Mouse (Mus musculus) kidney, embryonic 15.5 days (tissue): ENCODE data around the gene Dcbld1. TPM values are rescaled to one million over a fixed set of nuclear protein-coding genes. Genes with fewer than 3 reads are reported as not detected.

Experiments used
- ATAC-seq: fragments of 200-750 bp; cut with Nextera tagmentation; replicated peaks from 2 replicates; pipeline ENCODE4 v1.8.0; 2017; ENCODE audit warnings: moderate TSS enrichment; ENCODE audit not compliant: low FRiP score
- H3K27ac ChIP-seq: fragments of 300-500 bp; sonication (generic); 2 replicates; pipeline ENCODE4 v1.5.1; 2015; ENCODE audit warnings: mild to moderate bottlenecking, inconsistent platforms
- H3K27me3 ChIP-seq: fragments of 300-500 bp; sonication (generic); 2 replicates; pipeline ENCODE4 v1.6.1; 2015; ENCODE audit warnings: inconsistent platforms
- H3K36me3 ChIP-seq: fragments of 300-500 bp; sonication (generic); 2 replicates; pipeline ENCODE4 v1.6.1; 2015; ENCODE audit warnings: inconsistent platforms
- H3K4me1 ChIP-seq: fragments of 300-500 bp; sonication (generic); 2 replicates; pipeline ENCODE4 v1.6.1; 2015; ENCODE audit warnings: inconsistent platforms
- H3K4me2 ChIP-seq: fragments of 300-500 bp; sonication (generic); 2 replicates; pipeline ENCODE4 v1.6.1; 2015; ENCODE audit warnings: moderate library complexity, mild to moderate bottlenecking, inconsistent platforms
- H3K4me3 ChIP-seq: fragments of 300-500 bp; sonication (generic); replicated peaks from 2 replicates; pipeline ENCODE4 v1.5.1; 2015; ENCODE audit warnings: mild to moderate bottlenecking, inconsistent platforms
- H3K9ac ChIP-seq: fragments of 300-500 bp; sonication (generic); 2 replicates; pipeline ENCODE4 v1.6.1; 2015; ENCODE audit warnings: mild to moderate bottlenecking, inconsistent platforms
- H3K9me3 ChIP-seq: fragments of 300-500 bp; sonication (generic); replicated peaks from 2 replicates; pipeline ENCODE4 v1.6.1; 2016; ENCODE audit warnings: inconsistent platforms
- WGBS: fragments of 180-500 bp; shearing (Covaris S2); methylation state at CpG from one replicate; pipeline ENCODE4 v1.1.7; 2015; ENCODE audit warnings: mixed read lengths; 5-methylcytosine and 5-hydroxymethylcytosine counted together
- polyA plus RNA-seq: library from polyadenylated mRNA; unstranded; fragments of >200 nt; fragmentation: Nextera tagmentation; extraction: Ambion mirVana; gene quantifications from 2 replicates; pipeline ENCODE4 v1.2.1, GENCODE M21; 2015

Gene Dcbld1
- polyA plus RNA-seq, 1 experiment from 2014 or later, result 28.6 TPM

GRCm38 (mm10) chr10:52234654-52234981, 1.2 kb downstream of the Dcbld1 start:
- Histone ChIP-seq H3K4me2 (peak overlapping the region; percentile 71), H3K36me3 (no peaks in the 10 kb centered on the region; the same call in 1 of the 2 replicates), H3K27ac (no peak overlapping the region), H3K27me3 (no peaks in the 10 kb centered on the region), H3K9ac (peak overlapping the region; percentile 90), H3K4me1 (peaks cover 20% of the 10 kb centered on the region), H3K9me3 (no peaks in the 10 kb centered on the region), H3K4me3 (peak overlapping the region; percentile 88)
- no peak for ATAC-seq
- 14% methylated on average over 7 of the region's 7 CpGs for WGBS

GRCm38 (mm10) chr10:52235461-52235860, 2.0 kb downstream of the Dcbld1 start:
- peaks cover 20% of the 10 kb centered on the region for H3K4me1 ChIP-seq
- H3K4me3 ChIP-seq, result peak overlapping the region; percentile 88
- 84% methylated on average over 5 of the region's 5 CpGs for WGBS
- no peak overlapping the region for H3K9ac ChIP-seq
- ATAC-seq, result no peak
- no peaks in the 10 kb centered on the region for H3K27me3 ChIP-seq
- H3K9me3 ChIP-seq, result no peaks in the 10 kb centered on the region
- H3K27ac ChIP-seq, result no peak overlapping the region
- peak overlapping the region; percentile 71 for H3K4me2 ChIP-seq
- H3K36me3 ChIP-seq, result no peaks in the 10 kb centered on the region; the same call in 1 of the 2 replicates

- peaks cover 5% of the 10 kb centered on the region; the same call in 1 of the 2 replicates for H3K4me1 ChIP-seq
- H3K36me3 ChIP-seq, result no peaks in the 10 kb centered on the region
- WGBS, result 87% methylated on average over 5 of the region's 5 CpGs
- H3K9me3 ChIP-seq, result no peaks in the 10 kb centered on the region
- H3K4me2 ChIP-seq, result no peak overlapping the region
- H3K27ac ChIP-seq, result no peak overlapping the region
- no peak for ATAC-seq
- H3K4me3 ChIP-seq, result no peak overlapping the region
- no peaks in the 10 kb centered on the region for H3K27me3 ChIP-seq
- no peak overlapping the region for H3K9ac ChIP-seq
These were observed 8.6 kb downstream of the Dcbld1 start for GRCm38 (mm10) chr10:52242015-52242414.

GRCm38 (mm10) chr10:52242680-52243323, 9.4 kb downstream of the Dcbld1 start:
- no peak for ATAC-seq
- Histone ChIP-seq H3K27me3 (no peaks in the 10 kb centered on the region), H3K4me2 (no peak overlapping the region), H3K4me3 (no peak overlapping the region), H3K9ac (no peak overlapping the region), H3K36me3 (no peaks in the 10 kb centered on the region), H3K4me1 (peaks cover 5% of the 10 kb centered on the region; the same call in 1 of the 2 replicates), H3K9me3 (no peaks in the 10 kb centered on the region), H3K27ac (no peak overlapping the region)
- 27% methylated on average over 7 of the region's 7 CpGs for WGBS

GRCm38 (mm10) chr10:52246207-52246606, 12.8 kb downstream of the Dcbld1 start:
- 95% methylated on average over 3 of the region's 3 CpGs for WGBS
- no peaks in the 10 kb centered on the region for H3K36me3 ChIP-seq
- ATAC-seq, result no peak

GRCm38 (mm10) chr10:52252240-52252639, 18.8 kb downstream of the Dcbld1 start:
- no peak overlapping the region for H3K9ac ChIP-seq
- H3K36me3 ChIP-seq, result no peaks in the 10 kb centered on the region
- H3K27ac ChIP-seq, result no peak overlapping the region
- H3K4me3 ChIP-seq, result no peak overlapping the region
- no peaks in the 10 kb centered on the region for H3K27me3 ChIP-seq
- no peak for ATAC-seq
- H3K4me1 ChIP-seq, result no peaks in the 10 kb centered on the region
- H3K4me2 ChIP-seq, result no peak overlapping the region
- H3K9me3 ChIP-seq, result no peaks in the 10 kb centered on the region
- WGBS, result 94% methylated on average over 1 of the region's 1 CpGs

More at GRCm38 (mm10) chr10:52246207-52246606, 12.8 kb downstream of the Dcbld1 start:
- no peak overlapping the region for H3K4me2 ChIP-seq
- H3K9me3 ChIP-seq, result no peaks in the 10 kb centered on the region
- peaks cover 5% of the 10 kb centered on the region; the same call in 1 of the 2 replicates for H3K4me1 ChIP-seq
- H3K27me3 ChIP-seq, result no peaks in the 10 kb centered on the region
- no peak overlapping the region for H3K27ac ChIP-seq
- no peak overlapping the region for H3K9ac ChIP-seq
- H3K4me3 ChIP-seq, result no peak overlapping the region

- Histone ChIP-seq H3K27me3 (no peaks in the 10 kb centered on the region), H3K4me1 (no peaks in the 10 kb centered on the region), H3K9ac (no peak overlapping the region), H3K27ac (no peak overlapping the region), H3K36me3 (no peaks in the 10 kb centered on the region), H3K4me3 (no peak overlapping the region), H3K9me3 (no peaks in the 10 kb centered on the region), H3K4me2 (no peak overlapping the region)
- WGBS, result 62% methylated on average over 11 of the region's 11 CpGs
- no peak for ATAC-seq
These were observed 20.0 kb downstream of the Dcbld1 start for GRCm38 (mm10) chr10:52253426-52253825.

GRCm38 (mm10) chr10:52257768-52258167, 24.3 kb downstream of the Dcbld1 start:
- H3K4me3 ChIP-seq, result no peak overlapping the region
- ATAC-seq, result no peak
- H3K27me3 ChIP-seq, result no peaks in the 10 kb centered on the region
- WGBS, result 63% methylated on average over 2 of the region's 2 CpGs
- H3K36me3 ChIP-seq, result 0 out of 2 replicates have a peak, but pooled peaks cover 3% of the 10 kb centered on the region
- no peak overlapping the region for H3K27ac ChIP-seq
- H3K9ac ChIP-seq, result no peak overlapping the region
- H3K4me2 ChIP-seq, result no peak overlapping the region
- H3K9me3 ChIP-seq, result no peaks in the 10 kb centered on the region
- no peaks in the 10 kb centered on the region for H3K4me1 ChIP-seq

GRCm38 (mm10) chr10:52258180-52258948, 24.9 kb downstream of the Dcbld1 start:
- no peaks in the 10 kb centered on the region for H3K4me1 ChIP-seq
- no peak overlapping the region for H3K4me3 ChIP-seq
- ATAC-seq, result no peak
- no peak overlapping the region for H3K4me2 ChIP-seq
- WGBS, result 39% methylated on average over 13 of the region's 13 CpGs
- no peaks in the 10 kb centered on the region for H3K9me3 ChIP-seq
- H3K9ac ChIP-seq, result no peak overlapping the region
- no peak overlapping the region for H3K27ac ChIP-seq
- no peaks in the 10 kb centered on the region for H3K27me3 ChIP-seq
- 0 out of 2 replicates have a peak, but pooled peaks cover 5% of the 10 kb centered on the region for H3K36me3 ChIP-seq

GRCm38 (mm10) chr10:52260209-52260608, 26.8 kb downstream of the Dcbld1 start:
- Histone ChIP-seq H3K4me2 (no peak overlapping the region), H3K9ac (no peak overlapping the region), H3K4me1 (no peaks in the 10 kb centered on the region), H3K27ac (no peak overlapping the region), H3K9me3 (no peaks in the 10 kb centered on the region), H3K36me3 (peaks cover 21% of the 10 kb centered on the region), H3K4me3 (no peak overlapping the region), H3K27me3 (no peaks in the 10 kb centered on the region)
- no peak for ATAC-seq
- WGBS, result 86% methylated on average over 4 of the region's 4 CpGs

GRCm38 (mm10) chr10:52264162-52264561, 30.7 kb downstream of the Dcbld1 start:
- Histone ChIP-seq H3K4me2 (no peak overlapping the region), H3K9ac (no peak overlapping the region)
- 87% methylated on average over 5 of the region's 5 CpGs for WGBS

GRCm38 (mm10) chr10:52268879-52269278, 35.5 kb downstream of the Dcbld1 start:
- H3K27ac ChIP-seq, result no peak overlapping the region
- H3K9ac ChIP-seq, result no peak overlapping the region
- no peak overlapping the region for H3K4me3 ChIP-seq
- 88% methylated on average over 5 of the region's 5 CpGs for WGBS
- no peaks in the 10 kb centered on the region for H3K27me3 ChIP-seq
- H3K9me3 ChIP-seq, result no peaks in the 10 kb centered on the region
- peaks cover 26% of the 10 kb centered on the region for H3K36me3 ChIP-seq
- H3K4me1 ChIP-seq, result 0 out of 2 replicates have a peak, but pooled peaks cover under 1% of the 10 kb centered on the region
- no peak for ATAC-seq
- no peak overlapping the region for H3K4me2 ChIP-seq

More at GRCm38 (mm10) chr10:52264162-52264561, 30.7 kb downstream of the Dcbld1 start:
- Histone ChIP-seq H3K9me3 (no peaks in the 10 kb centered on the region), H3K4me1 (no peaks in the 10 kb centered on the region), H3K27me3 (no peaks in the 10 kb centered on the region), H3K36me3 (peaks cover 31% of the 10 kb centered on the region), H3K4me3 (no peak overlapping the region), H3K27ac (no peak overlapping the region)
- ATAC-seq, result no peak
